Mouse (Mus musculus): Measurements from ENCODE around the gene Arf6.
"Not testable (repeated sequence)": the region's sequence is repeated elsewhere in the genome, so short reads cannot be mapped to it uniquely, and the experiment has no call there.

The Arf6 gene

DNA sequence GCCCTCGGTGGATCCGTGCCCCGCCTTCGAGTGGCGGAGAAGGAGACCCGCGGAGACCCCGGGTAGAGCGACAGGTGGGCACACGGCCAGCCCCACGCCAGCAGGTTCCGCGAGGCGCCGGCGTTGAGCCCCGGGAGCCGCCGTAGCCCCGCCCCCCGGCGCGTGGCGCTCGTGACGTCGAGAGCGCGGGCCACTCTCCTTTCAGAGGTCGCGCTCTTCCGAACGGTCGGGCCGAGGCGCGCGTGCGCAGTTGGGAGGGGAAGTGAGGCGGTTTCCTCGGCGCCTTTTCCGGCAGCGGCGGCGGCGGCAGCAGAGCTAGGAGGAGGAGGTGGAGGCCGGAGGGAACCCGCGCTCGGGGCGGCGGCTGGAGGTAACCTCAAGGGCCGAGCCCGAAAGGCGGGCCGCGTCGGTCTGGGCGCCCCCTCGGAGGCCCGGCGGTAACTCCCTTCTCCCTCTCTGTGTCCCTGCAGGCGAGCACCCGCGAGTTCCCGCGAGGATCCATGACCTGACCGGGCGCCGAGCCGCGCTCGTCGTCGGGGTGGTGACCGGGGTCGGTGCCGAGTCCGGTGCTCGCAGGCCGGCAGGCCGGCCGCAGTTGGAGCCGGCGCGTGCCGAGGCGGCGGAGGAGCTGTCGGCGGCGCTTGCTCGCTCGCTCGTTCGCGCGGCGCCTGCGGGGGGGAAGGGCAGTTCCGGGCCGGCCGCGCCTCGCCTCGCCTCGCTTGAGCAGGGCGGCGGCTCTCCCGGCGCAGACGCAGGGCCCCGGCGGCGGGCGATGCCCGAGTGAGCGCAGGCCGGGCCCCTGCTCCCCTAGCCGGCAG, at the start of gene Arf6, which contains the start of gene Gm9887:
Gene Arf6 (plus strand): TSS at position 297 of the 818 bp plus-strand sequence.
Gene Gm9887 (minus strand): TSS at position 605 of the 818 bp plus-strand sequence.
- peak; percentile 99 for DNase-seq

DNA sequence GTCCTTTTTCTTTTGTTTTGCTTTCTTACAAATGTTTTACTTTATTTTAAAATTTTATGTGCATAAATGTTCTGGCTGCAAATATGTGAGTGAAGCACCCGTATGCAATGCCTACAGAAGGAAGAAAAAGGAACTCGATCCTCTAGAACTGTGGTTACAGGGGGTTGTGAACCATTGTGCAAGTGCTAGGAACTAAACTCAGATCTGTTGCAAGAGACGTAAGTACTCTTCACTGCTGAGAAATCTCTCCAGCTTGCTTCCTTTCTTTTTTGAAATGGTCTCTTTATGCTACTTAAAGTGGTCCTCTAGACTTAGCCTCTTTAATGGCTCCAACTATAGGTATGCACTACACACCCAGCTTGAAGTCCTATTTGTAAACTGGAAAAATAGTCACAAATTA, 40.8 kb upstream of the Arf6 start:
- no peak for DNase-seq

DNA sequence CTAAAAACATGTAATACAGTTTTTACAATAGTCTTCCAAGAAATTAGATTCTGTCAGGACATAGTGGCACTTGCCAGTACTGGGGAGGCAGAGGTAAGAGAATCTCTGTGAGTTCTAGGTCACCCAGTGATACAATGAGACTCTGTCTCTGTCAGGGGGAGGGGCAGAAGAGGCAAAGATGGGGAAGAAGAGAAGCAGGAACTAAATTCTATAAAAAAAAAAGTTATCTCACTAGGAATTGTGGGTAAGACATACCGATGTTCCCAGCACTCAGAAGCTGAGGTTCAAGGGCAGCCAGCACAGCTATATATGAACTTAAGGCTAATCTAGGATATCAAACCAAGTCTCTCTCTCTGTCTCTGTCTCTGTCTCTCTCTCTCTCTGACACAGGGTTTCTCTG, 39.8 kb upstream of the Arf6 start:
- DNase-seq = no peak

DNA sequence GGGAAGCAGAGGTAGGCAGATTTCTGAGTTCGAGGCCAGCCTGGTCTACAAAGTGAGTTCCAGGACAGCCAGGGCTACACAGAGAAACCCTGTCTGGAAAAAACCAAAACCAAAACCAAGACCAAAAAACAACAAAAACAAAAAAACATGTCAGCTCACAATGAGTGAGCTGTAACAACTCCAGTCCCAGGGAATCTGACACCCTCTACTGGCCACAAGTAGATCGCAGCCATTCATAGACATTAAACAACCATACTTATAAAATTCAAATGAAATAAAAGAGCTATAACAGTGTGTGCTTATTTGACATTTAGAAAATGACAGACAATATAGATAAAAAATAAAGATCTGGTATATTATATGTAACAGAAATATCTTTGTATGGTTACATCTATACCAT, 38.4 kb upstream of the Arf6 start:
- DNase-seq = peak; percentile 38

DNA sequence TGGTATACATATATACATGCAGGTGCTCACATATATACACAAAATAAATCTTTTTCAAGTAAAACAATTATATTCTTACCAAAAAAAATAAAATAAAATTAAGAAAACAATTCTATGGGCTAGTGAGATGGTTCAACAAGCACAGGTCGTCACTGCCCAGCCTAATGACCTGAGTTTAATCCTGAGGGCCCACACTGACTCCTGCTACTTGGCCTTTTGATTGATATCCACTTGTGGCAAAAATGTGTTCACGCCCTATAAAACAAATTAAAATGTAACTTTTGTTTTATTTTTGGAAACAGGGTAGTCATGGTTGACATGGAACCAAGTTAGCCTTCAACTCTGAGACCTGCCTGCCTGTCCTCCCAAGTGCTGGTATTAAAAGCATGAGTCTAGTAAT, 22.0 kb upstream of the Arf6 start:
- DNase-seq = no peak

DNA sequence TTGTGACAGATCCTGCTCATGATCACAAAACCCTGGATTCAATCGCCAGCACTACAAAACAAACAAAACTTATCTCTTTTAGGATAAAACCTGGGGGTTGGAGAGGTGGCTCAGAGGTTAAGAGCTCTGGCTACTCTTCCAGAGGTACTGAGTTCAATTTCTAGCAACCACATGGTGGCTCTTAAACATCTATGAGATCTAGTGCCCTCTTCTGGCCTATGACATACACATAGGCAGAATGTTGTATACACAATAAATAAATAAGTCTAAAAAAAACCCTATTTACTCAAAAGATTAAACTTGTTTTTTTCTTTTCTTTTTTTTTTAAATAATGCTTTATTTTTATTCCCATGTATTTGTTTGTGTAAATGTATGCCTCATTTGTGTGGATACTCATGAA, 20.3 kb upstream of the Arf6 start:
- DNase-seq = no peak

DNA sequence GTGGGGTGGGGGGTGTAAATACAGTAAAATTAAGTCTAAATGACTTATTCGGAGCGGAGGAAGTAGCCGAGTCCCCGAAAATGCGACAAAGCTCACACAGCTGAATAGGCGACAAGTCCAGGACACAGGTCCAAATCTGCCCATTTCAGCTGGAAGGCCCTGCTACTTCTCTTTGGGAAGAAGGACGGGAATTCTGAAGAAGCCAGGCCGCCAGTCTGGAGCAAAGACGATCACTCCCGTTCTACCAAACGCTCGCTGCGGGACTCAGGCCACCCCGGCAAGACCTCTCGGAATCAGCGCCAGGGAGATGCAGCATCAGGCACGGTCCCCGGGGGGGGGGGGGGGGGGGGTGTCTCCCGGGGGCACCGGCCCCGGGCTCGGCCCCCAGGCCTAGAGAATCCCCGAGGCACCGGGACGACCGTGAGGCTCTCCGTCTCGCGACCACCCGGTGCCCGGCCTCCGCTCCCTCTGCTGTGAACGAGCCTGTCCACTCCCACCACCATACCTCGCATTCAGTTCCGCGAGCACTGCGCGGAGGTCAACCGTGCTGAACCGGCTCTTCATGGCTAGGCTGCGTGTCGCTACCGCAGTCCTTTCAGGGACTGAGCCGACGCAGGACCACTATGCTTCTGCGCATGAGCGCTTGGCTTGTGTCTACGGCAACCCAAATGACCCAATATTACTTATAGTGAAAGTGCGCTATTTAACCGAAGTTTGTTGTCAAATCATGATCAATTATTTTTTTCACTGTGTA, 15.2 kb upstream of the Arf6 start, which contains the start of gene Nemf:
Gene Nemf (minus strand): TSS at position 620 of the 754 bp plus-strand sequence.
- DNase-seq = peak; percentile 90

DNA sequence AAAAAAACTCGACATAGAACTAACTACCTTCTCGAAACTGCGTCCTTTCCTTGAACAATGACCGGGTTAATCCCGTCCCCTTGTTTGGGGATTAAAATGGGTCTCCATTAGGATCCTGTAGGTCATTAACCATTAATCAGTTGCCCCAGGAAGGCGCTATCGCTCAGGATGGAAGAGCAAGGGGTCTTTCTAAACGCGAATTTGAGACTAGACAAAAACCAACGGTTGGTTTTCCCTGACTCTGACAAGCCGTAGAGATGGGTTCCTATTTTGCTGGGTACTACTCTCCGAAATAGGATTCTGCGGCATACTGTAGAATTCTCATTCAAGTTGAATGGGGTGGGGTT, 14.7 kb upstream of the Arf6 start:
- no peak for DNase-seq

DNA sequence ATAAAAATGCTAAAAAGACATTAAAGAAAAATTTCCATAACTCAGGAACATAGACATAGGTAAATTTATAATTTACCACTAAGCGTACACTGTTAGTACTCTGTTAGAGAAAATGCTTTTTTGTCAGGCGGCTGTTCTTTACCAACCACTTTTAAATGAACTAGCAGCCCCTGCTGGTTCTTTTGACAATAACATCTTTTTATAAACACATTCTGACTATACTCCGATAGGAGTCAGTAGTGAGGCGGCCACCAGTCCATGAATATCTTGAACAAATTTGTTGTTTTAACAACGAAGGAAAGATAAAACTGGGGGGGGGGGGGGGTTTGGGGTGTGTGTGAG, 11.3 kb upstream of the Arf6 start:
- DNase-seq = peak; percentile 42

DNA sequence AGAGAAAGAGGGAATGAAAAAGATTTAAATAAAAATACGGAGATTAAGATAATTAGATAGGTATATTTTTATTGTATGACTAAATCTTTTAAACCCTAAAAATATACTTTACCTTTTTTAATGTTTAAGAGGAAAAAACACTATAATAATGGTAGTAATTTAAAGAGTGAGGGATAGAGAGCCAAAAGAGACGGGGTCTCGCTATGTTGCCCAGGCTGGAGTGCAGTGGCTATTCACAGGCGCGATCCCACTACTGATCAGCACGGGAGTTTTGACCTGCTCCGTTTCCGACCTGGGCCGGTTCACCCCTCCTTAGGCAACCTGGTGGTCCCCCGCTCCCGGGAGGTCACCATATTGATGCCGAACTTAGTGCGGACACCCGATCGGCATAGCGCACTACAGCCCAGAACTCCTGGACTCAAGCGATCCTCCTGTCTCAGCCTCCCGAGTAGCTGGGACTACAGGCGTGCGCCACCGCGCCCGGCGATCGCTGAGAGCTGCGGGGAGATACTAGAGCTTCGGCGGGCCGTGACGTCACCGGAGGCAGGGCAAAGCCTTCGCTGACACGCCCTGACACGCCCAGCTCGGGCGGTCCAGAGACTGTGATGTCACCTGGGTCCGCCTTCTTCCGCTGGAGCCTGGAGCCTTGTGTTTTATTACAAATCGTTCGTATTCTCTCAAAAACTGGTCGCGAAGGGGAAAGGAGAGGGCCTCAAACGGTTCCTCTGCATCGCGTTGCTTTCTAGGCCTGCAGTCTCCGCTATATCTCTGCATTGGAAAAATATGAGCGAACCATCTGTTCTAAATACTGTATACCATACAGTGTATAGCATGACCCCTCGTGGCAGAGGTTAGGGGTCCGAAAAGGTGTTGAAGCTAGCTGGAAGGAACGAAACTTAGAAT, 10.7 kb upstream of the Arf6 start:
- peak; percentile 99 for DNase-seq

DNA sequence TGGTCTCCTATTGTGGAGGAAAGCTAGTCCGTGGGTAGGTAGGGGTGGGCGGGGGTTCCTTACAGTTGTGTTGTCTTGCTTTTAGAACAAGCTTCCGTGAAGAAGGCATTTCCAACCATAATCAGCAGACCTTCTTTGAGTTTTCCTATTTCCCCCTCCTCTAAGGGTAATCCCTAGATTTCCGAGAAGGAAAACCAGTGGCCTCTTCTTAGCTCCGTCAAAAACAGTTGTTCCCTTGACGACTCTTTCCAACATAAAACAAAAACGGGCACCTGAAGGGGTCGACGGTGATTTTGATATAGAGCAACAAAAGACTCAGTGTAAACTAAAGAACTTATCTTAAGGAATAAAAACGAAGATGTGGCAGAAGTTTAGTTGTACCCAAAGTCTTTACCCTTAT, 10.0 kb upstream of the Arf6 start:
- DNase-seq = no peak

DNA sequence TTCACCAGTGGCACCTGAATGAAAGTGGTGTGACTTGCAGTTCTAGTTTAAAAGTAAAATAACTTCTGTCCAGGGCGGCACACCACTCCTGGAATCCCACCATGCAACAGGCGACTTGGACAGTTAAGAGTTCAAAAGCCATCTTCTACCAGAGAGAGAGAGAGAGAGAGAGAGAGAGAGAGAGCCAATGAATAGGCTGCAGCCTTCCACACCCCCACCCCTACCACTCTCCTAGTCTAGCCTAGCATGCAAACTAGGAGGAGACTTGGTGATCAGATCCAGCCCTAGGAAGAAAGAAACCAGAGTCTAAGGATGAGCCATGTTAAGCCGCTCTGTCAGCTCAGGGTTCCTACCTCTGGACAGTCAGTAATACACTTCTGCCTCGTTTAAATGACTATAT, 9.6 kb upstream of the Arf6 start:
- peak; percentile 64 for DNase-seq

DNA sequence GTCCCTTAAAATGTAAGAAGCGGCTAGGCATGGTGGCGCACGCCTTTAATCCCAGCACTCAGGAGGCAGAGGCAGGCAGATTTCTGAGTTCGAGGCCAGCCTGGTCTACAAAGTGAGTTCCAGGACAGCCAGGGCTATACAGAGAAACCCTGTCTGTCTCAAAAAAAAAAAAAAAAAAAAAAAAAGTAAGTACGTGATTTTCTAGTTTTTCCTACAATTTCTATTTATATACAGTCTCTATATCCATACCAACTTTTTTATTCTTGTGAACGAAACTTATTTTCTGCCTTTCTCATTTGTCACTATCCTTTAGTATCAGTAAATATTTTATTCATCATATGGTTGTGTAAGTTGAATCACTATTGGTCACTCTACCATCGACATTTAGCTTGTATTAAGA, 8.8 kb upstream of the Arf6 start:
- not testable (repeated sequence) for DNase-seq

DNA sequence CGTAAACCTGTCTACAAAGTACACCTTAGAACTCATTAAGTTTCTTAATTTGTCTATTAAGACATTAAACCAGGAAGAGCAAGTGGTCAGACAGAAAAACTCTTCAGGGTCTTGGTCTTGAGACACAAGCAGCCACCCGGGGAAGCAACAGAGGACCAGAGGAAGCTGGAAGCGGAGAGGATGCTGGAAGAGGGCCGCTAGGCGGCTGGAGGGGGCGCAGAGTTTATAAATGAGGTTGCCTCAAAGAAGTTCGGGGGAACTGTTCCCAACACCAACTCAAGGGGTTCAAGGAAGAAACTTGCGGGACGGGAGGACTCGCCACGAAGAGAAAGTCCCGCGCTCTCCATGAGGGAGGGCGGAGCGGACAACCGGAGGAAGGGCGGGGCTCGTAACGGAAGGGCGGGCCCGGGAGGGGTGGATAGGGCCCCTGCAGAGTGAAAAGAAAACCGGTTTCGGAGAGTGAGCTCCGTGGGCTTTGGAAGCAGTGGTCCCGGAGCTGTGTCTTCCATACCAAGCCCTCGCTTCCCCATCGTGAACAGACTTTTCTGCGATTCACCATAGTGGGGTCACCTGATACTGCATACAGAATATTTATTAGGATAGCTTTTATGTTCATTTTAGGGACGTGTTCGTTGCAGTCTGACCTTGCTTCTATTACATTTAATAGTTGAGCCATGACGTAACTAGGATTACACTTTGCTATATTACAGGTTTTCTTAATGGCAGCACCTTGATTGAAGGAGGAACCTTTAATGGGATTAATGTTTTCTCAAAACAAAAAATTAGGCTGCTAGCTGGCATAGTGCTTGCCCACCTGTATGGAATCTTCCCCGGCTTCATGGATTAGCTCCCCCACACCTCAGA, 7.8 kb upstream of the Arf6 start:
- peak; percentile 93 for DNase-seq

DNA sequence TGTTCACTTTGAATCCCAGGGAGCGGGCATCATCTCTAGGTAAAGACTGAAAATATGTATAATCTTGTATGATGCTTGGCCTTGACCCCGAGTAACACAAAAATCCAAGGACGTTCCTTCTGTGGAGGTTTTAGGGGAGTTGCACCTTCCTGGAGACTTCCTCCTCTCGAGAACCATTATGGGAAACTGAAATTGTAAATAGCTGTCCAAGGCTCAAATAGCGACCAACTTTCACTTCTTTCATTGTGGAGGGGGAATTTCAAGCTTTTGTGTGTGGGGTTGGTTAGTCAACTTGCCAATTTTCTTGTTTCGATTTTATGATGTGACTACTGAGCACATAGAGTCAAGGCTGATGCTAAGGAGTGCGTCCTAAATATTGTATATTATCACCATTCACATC, 6.2 kb upstream of the Arf6 start:
- no peak for DNase-seq

DNA sequence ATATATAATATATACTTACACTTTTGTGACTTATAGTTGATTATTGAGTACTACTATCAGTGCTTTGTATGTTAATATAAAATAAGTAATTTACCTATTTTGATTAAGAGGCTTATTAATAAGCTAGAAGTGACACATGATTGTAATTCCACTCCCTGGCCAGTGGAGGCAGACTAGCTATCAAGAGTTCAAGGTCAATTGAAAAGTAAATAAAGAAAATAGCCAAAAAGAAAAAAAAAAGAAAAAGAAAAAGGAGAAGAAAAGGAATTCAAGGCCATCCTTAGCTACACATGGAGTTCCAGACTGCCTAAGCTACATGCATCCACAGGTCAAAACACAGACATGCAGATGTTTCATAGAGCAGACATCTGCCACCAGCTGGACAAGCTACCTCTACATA, 5.5 kb upstream of the Arf6 start:
- no peak for DNase-seq

DNA sequence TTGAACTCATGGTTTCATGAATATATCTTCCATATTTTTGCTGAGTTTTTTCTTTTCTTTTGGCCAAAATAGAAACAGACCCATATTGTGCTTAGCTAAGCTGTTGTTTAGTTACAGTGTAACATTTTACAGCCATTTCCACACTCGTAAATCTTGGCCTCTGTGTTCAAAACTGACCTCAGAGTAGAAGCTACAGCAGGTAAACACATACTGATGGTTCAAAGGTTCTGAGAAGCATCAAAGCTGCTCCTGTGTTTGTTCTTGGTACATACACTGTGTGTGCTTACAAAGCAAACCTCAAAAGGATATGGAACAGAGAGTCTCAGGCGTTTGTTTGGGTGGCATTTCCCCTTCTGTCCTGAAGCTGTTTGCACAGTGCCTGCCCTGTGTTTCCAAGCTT, 4.4 kb upstream of the Arf6 start:
- no peak for DNase-seq

DNA sequence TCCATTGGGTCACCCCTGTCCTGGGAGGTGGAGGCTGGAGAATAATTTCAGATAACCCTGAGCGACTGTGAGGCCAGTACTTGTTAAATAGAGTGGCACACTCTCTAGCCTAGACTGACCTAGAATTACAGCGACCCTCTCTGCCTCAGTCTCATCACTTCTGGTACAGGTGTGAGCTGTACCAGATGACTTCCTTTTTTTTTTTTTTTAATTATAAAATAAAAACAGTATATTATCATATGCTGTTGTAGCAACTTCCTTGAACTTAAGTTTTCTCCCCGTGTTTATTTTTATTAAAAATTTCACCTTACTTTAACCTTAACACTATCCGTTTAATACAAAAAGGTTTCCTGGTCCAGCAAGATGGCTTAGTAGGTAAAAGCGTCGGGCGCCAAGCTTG, 1.0 kb upstream of the Arf6 start:
- no peak for DNase-seq

DNA sequence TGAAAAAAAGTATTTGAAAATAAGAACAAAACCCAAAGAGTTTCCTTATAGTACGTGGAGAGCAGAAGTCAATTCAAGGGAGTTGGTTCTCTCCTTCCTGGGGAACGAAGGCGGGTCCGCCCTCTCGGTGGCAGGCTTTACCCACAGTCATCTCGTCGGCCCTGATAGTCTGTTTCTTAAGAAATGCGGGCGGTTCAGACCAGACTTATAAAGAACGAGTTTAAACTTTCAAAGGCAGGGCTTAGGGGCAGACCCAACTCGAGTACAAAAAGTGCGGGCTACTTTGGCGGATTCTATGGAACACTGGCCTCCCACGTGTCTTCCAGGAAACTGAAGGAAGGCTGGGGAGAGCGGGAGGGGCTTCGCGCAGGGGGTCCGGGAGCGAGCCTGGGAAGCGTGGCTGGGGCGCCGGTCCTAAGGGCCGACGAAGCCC, 513 bp upstream of the Arf6 start:
- DNase-seq = peak; percentile 82

DNA sequence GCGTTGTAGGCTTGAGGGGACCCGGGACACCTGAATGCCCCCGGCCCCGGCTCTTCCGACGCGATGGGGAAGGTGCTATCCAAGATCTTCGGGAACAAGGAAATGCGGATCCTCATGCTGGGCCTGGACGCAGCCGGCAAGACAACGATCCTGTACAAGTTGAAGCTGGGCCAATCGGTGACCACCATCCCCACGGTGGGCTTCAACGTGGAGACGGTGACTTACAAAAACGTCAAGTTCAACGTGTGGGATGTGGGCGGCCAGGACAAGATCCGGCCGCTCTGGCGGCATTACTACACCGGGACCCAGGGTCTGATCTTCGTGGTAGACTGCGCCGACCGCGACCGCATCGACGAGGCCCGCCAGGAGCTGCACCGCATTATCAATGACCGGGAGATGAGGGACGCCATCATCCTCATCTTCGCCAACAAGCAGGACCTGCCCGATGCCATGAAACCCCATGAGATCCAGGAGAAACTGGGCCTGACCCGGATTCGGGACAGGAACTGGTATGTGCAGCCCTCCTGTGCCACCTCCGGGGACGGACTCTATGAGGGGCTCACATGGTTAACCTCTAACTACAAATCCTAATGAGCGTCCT, 881 bp downstream of the Arf6 start:
- peak; percentile 51 for DNase-seq

DNA sequence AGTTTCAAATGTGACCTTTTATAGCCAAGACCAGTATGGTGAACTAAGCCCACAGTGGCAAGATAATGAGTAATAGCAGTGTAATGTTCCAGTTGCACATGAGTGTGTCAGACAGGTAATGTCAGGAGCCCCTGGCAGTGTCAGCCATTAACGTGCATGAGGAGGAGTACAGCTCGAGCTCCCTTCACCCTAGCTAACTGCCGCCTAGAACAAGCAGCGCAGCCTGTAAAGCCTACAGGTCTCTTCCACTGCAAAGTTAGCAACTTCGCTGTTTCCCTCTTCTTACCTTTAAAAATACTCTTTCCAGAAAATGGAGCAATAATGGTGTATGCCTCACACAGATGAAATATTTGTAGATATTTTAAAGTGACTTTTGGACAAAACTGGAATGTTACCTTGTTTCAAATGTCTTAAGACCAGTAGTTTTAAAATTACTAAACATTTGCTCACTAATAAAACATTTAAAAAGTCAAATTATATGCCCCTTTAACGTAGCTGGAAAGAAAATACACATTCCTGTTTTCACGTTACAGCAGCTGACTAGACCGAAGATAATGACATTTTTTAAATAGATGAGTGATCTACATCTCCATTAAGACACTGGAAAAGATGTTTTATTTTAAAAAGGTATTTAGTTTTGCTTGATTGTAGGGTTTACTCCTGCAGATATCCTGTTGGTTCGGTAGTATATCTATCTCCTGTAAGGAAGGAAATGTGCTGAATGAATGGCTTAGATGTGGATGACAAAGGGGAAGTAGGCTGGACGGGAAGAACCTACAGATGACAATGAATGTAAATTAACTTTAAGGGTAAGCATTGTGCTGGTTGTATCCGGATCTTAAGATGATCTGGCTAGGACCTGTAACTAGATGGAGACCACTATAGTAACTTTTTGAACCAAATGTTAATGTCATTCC, 2.2 kb downstream of the Arf6 start:
- peak; percentile 43 for DNase-seq
